Mouse (Mus musculus): ENCODE data around the gene Rbbp5.

Gene Rbbp5

GRCm38 (mm10) chr1:132537736-132538135, 60.6 kb downstream of the Rbbp5 start:
- DNase-seq (ENCODE audit: low read depth in 2 of 2, low spot score in 2 of 2), result no peak

- DNase-seq (ENCODE audit: low read depth in 2 of 2, low spot score in 2 of 2), result no peak
These were observed 63.5 kb downstream of the Rbbp5 start for GRCm38 (mm10) chr1:132540701-132541100.

- DNase-seq (ENCODE audit: low read depth in 2 of 2, low spot score in 2 of 2), result no peak
These were observed 64.1 kb downstream of the Rbbp5 start for GRCm38 (mm10) chr1:132541171-132541823.

GRCm38 (mm10) chr1:132541824-132542599, 64.8 kb downstream of the Rbbp5 start:
- no peak for DNase-seq (ENCODE audit: low read depth in 2 of 2, low spot score in 2 of 2)

GRCm38 (mm10) chr1:132542762-132543306, 65.7 kb downstream of the Rbbp5 start, which contains the start of gene Cntn2:
Gene Cntn2, minus strand, starts transcription at chr1:132543256.
- DNase-seq (ENCODE audit: low read depth in 2 of 2, low spot score in 2 of 2), result no peak

- no peak for DNase-seq (ENCODE audit: low read depth in 2 of 2, low spot score in 2 of 2)
These were observed 66.6 kb downstream of the Rbbp5 start for GRCm38 (mm10) chr1:132543789-132544188.

Measured in CD8-positive naive resting alpha-beta T cell, adult 2 months (primary cell).